Mouse (Mus musculus) forelimb bud, embryonic 11.5 days (tissue): ENCODE results near the gene Jmjd6.
"Not testable (repeated sequence)": the region's sequence is repeated elsewhere in the genome, so short reads cannot be mapped to it uniquely, and the experiment has no call there.

Experiments
- DNase-seq: peaks from one replicate; pipeline ENCODE4 v3.0.0-alpha.2; 2012; ENCODE audit warnings: low read depth, low spot score

Gene Jmjd6

GRCm38 (mm10) chr11:116851576-116852290, 8.5 kb upstream of the Jmjd6 start:
- no peak for DNase-seq

GRCm38 (mm10) chr11:116850833-116851477, 7.7 kb upstream of the Jmjd6 start:
- no peak for DNase-seq

DNA sequence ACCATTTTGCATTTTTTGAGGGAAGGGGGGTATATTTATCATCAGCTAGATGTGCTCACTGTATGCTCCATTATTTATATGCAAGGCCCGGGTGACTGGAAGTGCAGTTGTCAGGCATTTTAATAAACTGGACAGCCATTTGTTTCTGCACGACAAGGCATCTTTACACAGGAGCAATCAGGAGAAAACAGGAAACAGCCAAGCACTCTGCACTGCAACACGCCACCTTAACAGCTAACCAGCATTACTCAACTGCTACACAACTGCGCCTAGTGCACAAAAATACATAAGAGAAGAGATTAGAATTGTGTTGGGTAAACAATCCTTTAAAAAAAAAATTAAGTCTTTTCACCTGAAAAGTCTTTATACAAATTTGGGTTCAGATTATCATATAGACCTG, 6.8 kb upstream of the Jmjd6 start:
- DNase-seq = no peak

GRCm38 (mm10) chr11:116849587-116849986, 6.3 kb upstream of the Jmjd6 start:
- no peak for DNase-seq

DNA sequence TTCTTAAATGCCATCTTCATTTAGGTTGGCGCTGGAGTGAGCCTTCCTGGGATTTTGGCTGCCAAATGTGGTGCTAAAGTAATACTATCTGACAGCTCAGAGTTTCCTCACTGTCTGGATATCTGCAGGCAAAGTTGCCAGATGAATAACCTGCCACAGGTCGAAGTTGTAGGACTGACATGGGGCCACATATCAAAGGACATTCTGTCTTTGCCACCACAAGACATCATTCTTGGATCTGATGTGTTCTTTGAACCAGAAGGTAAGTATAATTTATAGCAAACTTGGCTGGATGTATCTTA, 5.6 kb upstream of the Jmjd6 start:
- DNase-seq = not testable (repeated sequence)

GRCm38 (mm10) chr11:116848086-116848876, 5.0 kb upstream of the Jmjd6 start:
- DNase-seq = no peak

DNA sequence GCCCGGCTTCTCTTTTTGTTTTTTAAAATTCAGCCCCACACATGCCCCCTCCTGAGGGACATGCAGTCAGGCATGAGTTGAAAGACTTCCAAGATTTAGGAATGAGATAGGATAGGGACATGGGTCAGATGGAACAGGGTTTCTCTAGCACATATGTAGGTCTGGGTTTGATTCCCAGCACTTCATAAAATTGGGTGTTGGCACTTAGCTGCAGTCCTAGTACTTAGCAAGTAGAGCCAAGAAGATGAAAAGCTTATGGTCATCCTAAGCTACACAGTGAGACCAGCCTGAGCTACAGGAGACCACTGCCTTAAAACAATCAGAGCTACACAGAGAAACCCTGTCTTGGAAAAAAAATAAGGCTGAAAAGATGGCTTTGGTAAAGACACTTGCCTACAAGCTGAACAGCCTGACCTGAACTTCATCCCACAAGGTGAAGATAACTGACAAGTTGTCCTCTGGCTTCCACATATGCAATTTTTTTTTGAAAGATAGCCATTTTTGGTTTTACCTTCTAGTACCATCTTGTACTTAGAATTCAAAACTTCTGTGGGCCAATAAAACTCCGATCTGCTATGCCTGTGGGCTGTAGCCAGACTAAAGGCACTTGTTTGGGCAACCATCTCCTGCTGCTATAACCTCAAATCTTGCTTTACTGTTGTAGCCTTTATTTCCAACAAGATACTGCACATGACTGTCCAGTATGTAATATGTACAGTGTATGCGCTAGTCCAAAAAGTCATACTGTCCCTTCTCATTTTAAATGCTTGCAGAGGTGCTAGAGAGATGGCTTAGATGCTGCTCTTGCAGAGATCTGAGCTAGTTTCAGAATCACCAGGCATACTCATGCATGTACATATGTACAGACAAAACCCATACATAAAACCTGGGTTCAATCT, 4.2 kb upstream of the Jmjd6 start:
- DNase-seq = no peak

DNA sequence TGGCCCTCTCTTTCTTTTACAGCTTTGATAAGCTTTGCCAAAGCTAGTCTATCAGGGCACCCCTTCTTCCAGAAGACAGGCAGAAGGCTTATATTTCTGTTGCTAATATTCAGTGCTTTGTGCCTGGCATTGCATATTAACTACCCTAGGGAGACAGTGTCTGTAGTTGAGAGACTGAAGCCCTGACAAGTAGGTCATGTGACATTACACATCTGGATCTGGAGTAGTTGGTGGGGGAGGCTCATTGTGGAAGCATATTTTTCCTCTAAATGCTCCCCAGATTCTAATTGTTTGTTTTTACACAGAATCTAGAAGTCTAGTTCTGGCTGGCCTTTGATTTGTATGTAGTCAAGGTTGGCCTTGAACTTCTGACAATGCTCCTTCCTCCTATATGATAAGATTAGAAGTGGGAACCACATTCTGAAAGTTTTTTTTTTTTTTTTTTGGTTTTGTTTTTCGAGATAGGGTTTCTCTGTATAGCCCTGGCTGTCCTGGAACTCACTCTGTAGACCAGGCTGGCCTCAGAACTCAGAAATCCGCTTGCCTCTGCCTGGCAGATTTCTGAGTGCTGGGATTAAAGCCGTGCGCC, 3.4 kb upstream of the Jmjd6 start:
- DNase-seq = no peak

DNA sequence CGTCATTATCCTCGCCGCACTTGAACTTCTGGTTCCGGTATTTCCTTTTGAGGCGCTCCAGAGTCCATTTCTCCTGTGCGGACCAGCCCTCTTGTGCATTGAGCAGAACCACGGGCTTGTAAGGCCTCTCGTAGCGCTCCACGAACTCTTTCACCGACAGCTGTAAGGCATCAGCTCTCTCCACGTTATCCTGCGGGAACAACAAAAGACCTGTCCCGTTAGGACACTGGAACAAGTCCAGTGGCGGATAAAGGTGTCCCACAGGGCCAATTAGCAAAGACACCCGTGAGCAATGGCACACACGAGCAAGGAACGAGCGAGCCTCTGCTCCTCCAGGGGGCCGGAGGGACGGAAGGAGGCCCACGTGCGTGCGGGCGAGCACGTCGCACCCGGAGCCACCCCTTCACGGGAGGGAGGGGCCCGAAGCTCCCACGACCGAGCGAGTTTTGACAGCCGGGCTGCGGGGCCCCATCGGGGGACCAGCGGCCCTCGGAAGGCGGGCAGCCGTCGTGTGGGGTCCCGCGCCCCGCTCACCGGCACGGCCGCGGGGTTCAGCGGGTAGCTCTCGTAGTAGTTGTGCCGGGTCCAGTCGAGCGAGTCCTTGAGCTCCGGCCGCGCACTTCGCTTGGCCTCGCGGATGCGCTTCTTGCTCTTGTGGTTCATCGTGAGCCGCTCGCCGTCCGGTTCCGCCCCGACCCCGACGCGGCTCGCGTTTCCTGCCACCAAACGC, 553 bp downstream of the Jmjd6 start:
- no peak for DNase-seq

DNA sequence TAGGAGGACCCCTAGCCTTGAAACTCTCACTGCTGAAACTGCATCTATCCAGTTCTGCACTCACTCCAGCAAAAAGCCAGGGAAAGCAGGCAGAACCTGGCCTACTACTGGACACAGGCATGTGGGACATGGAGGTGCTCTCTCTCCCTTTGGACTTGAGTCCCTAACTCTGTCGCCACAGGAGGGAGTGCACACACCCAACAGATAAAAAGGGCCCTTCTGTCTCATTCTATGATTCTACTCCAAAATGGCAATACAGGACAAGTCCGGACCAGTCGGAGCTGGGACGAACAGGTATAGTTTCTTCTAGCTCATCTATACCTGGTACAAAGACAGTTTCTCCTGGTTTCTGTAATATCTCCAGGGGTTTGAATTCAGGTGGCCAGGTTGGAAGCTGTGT, 2.5 kb downstream of the Jmjd6 start:
- no peak for DNase-seq

DNA sequence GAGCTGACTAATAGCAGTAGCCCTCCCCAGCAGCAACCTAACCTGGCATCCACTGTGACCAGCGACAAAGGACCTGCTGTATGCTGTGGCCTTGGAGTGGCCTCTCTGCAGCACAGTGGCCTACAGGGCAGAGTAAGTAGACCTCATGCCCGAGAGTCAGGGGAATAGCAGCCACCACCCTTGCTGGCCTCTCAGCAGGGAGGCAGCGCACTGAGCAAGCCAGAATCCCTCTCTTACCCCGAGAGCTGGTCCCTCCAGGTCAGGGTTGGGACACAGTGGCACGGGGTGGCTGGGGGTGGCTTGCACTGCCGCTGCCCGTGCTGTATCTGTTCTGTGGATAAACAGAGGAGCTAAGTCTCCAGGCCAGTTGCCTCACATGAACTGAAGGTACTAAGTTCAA, 3.6 kb downstream of the Jmjd6 start:
- no peak for DNase-seq

DNA sequence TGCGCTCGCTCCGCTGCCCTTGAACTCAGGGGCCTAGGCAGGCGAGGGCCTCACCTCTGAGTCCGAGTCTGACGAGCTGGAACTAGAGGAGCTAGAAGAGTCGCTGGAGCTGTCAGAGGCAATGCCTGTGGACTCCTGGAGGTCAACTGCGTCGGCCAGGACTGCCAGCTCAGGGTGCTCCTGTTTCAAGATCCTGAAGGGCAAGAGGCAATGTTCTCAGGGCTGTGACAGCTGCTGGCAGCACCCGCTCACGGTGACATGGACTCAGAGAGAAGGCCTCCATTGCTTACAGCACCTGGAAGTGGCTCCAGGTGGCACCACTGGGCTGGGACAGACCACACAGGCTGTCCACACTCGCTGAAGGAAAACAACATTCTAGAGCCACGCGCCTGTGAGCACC, 4.3 kb downstream of the Jmjd6 start:
- DNase-seq = no peak

DNA sequence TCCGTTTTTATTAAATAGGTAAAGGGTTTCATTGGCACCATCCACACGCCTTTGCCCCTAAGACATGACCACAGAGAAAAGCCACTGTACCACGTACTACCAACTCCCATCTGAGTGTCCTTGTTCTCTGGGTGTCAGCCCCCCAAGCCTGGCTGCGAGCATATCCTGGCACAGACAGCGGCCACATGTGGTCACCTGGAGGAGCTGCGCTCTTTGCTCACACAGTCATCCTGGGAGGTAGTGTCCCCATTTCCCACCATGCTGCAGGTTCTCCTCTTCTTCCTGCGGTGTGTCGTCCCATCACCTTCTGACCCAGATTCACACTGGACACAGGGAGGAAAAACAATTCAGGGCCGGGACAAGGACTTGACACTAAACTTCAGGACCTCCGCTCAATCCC, 5.8 kb downstream of the Jmjd6 start:
- DNase-seq = no peak

DNA sequence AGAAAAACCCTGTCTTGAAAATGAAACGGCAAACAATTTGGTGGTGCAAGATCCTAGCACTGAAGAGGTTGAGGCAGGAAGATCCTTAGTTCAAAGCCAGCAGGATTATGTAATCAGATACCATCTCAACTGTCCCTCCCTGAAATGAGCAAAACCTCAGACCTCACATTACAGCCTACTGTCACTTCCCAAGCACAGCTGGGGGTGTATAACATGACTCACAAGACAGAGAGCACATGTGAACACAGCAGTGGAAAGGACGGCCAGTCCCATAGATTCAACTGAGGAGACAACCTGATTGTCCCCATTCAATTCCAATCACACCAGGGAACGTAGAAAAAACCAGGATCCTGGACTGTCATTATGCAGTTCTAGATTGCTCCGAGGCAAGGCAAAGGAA, 7.0 kb downstream of the Jmjd6 start:
- no peak for DNase-seq

DNA sequence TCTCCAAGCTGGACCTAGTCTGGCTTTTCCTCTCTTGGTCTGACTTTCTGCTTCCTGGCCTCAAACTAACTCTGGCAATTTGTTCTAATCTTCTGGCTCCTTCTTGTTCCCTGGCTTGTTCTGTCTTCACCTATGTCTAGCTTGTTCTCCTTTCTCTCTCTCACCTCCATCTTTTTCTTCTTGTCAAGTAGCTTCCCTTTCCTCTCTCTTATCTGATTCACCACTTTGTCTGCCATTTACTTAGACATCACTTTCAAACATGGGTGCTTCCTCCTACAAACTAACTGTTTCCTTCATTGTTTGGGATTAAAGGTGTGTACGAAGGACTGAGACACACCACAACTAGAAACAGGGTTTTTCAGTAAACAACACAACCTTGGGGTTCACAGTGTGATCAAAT, 8.3 kb downstream of the Jmjd6 start:
- DNase-seq = no peak

- no peak for DNase-seq
Measured at GRCm38 (mm10) chr11:116832172-116832685, 11.0 kb downstream of the Jmjd6 start.

- DNase-seq = no peak
Measured at GRCm38 (mm10) chr11:116827534-116828165, 15.6 kb downstream of the Jmjd6 start, which contains the start of gene Mxra7. TSS of gene Mxra7 (minus strand) at chr11:116828046.

- no peak for DNase-seq
Measured at GRCm38 (mm10) chr11:116826550-116827504, 16.4 kb downstream of the Jmjd6 start.

- DNase-seq = no peak
Measured at GRCm38 (mm10) chr11:116825230-116825629, 18.0 kb downstream of the Jmjd6 start.
